Mouse (Mus musculus): ENCODE results near the gene Jam2.

The Jam2 gene

GRCm38 (mm10) chr16:84779718-84780117 is 5.8 kb downstream of the Jam2 start:
- DNase-seq (ENCODE audit: low spot score in 2 of 2) = no peak

- no peak for DNase-seq (ENCODE audit: low spot score in 2 of 2)
Measured at GRCm38 (mm10) chr16:84783279-84783678, 9.4 kb downstream of the Jam2 start.

- DNase-seq (ENCODE audit: low spot score in 2 of 2) = no peak
Measured at GRCm38 (mm10) chr16:84784966-84785365, 11.0 kb downstream of the Jam2 start.

GRCm38 (mm10) chr16:84790595-84791165 is 16.8 kb downstream of the Jam2 start:
- no peak for DNase-seq (ENCODE audit: low spot score in 2 of 2)

- no peak for DNase-seq (ENCODE audit: low spot score in 2 of 2)
Measured at GRCm38 (mm10) chr16:84793401-84793800, 19.5 kb downstream of the Jam2 start.

GRCm38 (mm10) chr16:84795337-84795736 is 21.4 kb downstream of the Jam2 start:
- no peak for DNase-seq (ENCODE audit: low spot score in 2 of 2)

GRCm38 (mm10) chr16:84796678-84797077 is 22.8 kb downstream of the Jam2 start:
- DNase-seq (ENCODE audit: low spot score in 2 of 2) = no peak

- no peak for DNase-seq (ENCODE audit: low spot score in 2 of 2)
Measured at GRCm38 (mm10) chr16:84800038-84800437, 26.1 kb downstream of the Jam2 start.

- DNase-seq (ENCODE audit: low spot score in 2 of 2) = no peak
Measured at GRCm38 (mm10) chr16:84802217-84802616, 28.3 kb downstream of the Jam2 start.

GRCm38 (mm10) chr16:84804866-84805265 is 30.9 kb downstream of the Jam2 start:
- no peak for DNase-seq (ENCODE audit: low spot score in 2 of 2)

- no peak for DNase-seq (ENCODE audit: low spot score in 2 of 2)
Measured at GRCm38 (mm10) chr16:84806175-84806574, 32.3 kb downstream of the Jam2 start.

GRCm38 (mm10) chr16:84807874-84808273 is 34.0 kb downstream of the Jam2 start:
- no peak for DNase-seq (ENCODE audit: low spot score in 2 of 2)

GRCm38 (mm10) chr16:84810254-84810653 is 36.3 kb downstream of the Jam2 start:
- DNase-seq (ENCODE audit: low spot score in 2 of 2) = no peak

- DNase-seq (ENCODE audit: low spot score in 2 of 2) = no peak
Measured at GRCm38 (mm10) chr16:84813852-84814251, 39.9 kb downstream of the Jam2 start.

GRCm38 (mm10) chr16:84814511-84814910 is 40.6 kb downstream of the Jam2 start:
- DNase-seq (ENCODE audit: low spot score in 2 of 2) = no peak

GRCm38 (mm10) chr16:84817423-84817822 is 43.5 kb downstream of the Jam2 start:
- DNase-seq (ENCODE audit: low spot score in 2 of 2) = peak; percentile 11 to 28

- DNase-seq (ENCODE audit: low spot score in 2 of 2) = no peak
Measured at GRCm38 (mm10) chr16:84825009-84825408, 51.1 kb downstream of the Jam2 start.

GRCm38 (mm10) chr16:84831696-84832095 is 57.8 kb downstream of the Jam2 start:
- no peak for DNase-seq (ENCODE audit: low spot score in 2 of 2)

GRCm38 (mm10) chr16:84832736-84833135 is 58.8 kb downstream of the Jam2 start:
- no peak for DNase-seq (ENCODE audit: low spot score in 2 of 2)

GRCm38 (mm10) chr16:84834344-84834743 is 60.4 kb downstream of the Jam2 start:
- DNase-seq (ENCODE audit: low spot score in 2 of 2) = no peak

- peak; percentile 92 to 94 for DNase-seq (ENCODE audit: low spot score in 2 of 2)
Measured at GRCm38 (mm10) chr16:84834745-84835440, 61.0 kb downstream of the Jam2 start, which contains the start of gene Gabpa. Gabpa (plus strand) TSS chr16:84834925.

GRCm38 (mm10) chr16:84835441-84835822 is 61.5 kb downstream of the Jam2 start, which contains the start of gene Atp5j:
Atp5j (minus strand) TSS chr16:84835625.
- DNase-seq (ENCODE audit: low spot score in 2 of 2) = no peak
